Mouse (Mus musculus): ENCODE measurements around the gene Cd38.

DNA sequence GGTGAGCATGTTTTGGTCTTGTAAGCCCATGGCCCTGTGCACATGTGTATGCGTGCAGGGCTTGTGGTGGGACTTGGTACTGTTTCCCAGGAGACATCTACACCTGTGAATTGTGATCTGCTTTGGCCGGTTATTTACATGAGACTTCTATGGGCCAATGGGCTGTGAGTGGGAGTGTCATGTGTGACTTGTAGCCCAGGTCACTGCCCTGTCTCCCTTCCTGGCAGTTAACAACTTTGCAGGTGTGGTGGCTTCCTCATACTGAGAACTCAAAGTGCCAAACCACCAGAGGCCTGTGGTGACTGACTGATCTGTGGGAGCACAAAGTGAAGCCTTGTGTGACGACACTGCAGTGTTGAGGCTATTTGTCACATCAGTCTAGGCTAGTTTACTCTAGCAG is 43.8 kb upstream of the Cd38 start:
- TF ChIP-seq TAL1 (IDR thresholded peaks at IDR 0.05; ENCODE audit: low read length) (no peak), GATA1 (IDR thresholded peaks at IDR 0.05; ENCODE audit: low read length) (no peak)
